Mouse (Mus musculus): ENCODE data around the gene Tsfm. TPM values are rescaled to one million over a fixed set of nuclear protein-coding genes. Genes with fewer than 3 reads are reported as not detected.
A peak's percentile ranks its signal among the peaks of the same experiment; 100 is the strongest.

Tsfm gene
- polyA plus RNA-seq, 1 experiment from 2014 or later = 97.1 TPM

DNA sequence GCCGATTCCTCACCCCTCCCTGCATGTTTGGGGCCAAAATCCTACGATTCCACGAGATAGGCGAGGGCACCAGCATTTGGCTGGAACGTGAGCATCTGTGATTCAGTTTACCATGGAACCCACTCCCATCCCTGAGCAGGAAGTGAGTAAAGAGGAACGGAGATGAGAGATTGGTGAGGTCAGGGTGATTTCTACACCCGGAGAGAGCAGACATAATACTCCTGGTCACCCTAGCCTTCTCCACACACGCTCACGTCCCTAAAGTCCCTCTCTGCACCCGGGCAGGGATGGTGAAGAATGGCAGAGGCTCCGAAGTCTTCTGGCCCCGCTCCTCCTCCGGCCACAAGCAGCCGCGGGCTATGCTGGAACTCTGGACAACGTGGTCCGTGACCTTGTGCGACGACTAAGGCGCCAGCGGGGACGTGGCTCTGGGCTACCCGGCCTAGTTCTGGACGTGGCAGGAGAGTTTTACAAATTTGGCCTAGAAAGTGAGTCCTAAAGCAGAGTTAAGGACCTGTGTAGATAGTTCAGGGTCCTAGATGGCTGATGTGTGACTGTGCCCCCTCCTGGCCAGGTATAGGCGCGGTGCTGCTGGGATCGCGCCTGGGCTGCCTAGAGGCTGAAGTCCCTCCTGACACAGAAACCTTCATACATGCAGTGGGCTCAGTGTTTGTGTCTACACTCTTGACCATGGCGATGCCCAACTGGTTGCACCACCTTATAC is 18.9 kb upstream of the Tsfm start:
- Histone ChIP-seq H3K9me3 (replicated peaks; ENCODE audit: control insufficient read depth, low read length) (no peaks in the 10 kb centered on the region), H3K4me1 (ENCODE audit: control insufficient read depth, insufficient read depth, low read length) (peaks cover 18% of the 10 kb centered on the region), H3K4me3 (ENCODE audit: low read depth, low read length) (peak overlapping the region; percentile 25), H3K9ac (ENCODE audit: low read depth, low read length) (no peak overlapping the region), H3K36me3 (ENCODE audit: control insufficient read depth, insufficient read depth, low read length) (peaks cover 3% of the 10 kb centered on the region; the same call in 1 of the 2 replicates), H3K4me2 (peak overlapping the region; percentile 34), H3K27me3 (ENCODE audit: control insufficient read depth, insufficient read depth, low read length) (peaks cover 58% of the 10 kb centered on the region), H3K27ac (ENCODE audit: low read depth, low read length) (no peak overlapping the region)
- ATAC-seq (replicated peaks; ENCODE audit: insufficient number of reproducible peaks, low FRiP score, low TSS enrichment) = no peak
- WGBS (ENCODE audit: insufficient replicate concordance) = 3% methylated on average over 29 of the region's 29 CpGs

- WGBS (ENCODE audit: insufficient replicate concordance) = 4% methylated on average over 35 of the region's 35 CpGs
- Histone ChIP-seq H3K4me1 (ENCODE audit: control insufficient read depth, insufficient read depth, low read length) (peaks cover 18% of the 10 kb centered on the region), H3K36me3 (ENCODE audit: control insufficient read depth, insufficient read depth, low read length) (peaks cover 3% of the 10 kb centered on the region; the same call in 1 of the 2 replicates), H3K4me3 (ENCODE audit: low read depth, low read length) (peak overlapping the region; percentile 25), H3K9ac (ENCODE audit: low read depth, low read length) (0 out of 2 replicates have a peak overlapping the region, but pooled peaks have one; percentile 22), H3K9me3 (replicated peaks; ENCODE audit: control insufficient read depth, low read length) (no peaks in the 10 kb centered on the region), H3K27ac (ENCODE audit: low read depth, low read length) (no peak overlapping the region), H3K27me3 (ENCODE audit: control insufficient read depth, insufficient read depth, low read length) (peaks cover 58% of the 10 kb centered on the region), H3K4me2 (peak overlapping the region; percentile 34)
- no peak for ATAC-seq (replicated peaks; ENCODE audit: insufficient number of reproducible peaks, low FRiP score, low TSS enrichment)
Observed at GRCm38 (mm10) chr10:127048608-127049394, 18.2 kb upstream of the Tsfm start.

DNA sequence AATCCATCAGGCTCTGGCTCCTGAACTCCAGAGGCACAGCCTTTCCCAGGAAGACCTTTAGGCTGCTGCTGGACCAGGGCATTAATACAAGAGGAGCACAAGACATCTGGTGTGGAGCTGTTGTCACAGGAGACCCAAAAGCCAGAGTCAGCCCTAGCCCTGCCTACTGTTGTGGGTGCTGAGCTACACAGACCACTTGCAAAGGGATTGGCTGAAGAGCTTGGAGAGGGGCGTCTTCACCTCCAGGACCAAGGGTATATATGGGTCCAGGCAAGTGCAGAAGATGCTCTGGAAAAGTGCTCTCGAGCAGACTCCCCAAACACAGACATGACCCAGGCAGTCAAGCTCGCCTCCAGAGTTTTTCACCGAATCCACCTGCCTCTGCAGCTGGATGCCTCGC is 17.3 kb upstream of the Tsfm start, which contains the start of gene Cyp27b1:
TSS of gene Cyp27b1 (plus strand) at position 297 of the 400 bp plus-strand sequence.
- 34% methylated on average over 5 of the region's 5 CpGs for WGBS (ENCODE audit: insufficient replicate concordance)
- H3K4me2 ChIP-seq = peak within 1 kb of the TSS; percentile 34
- H3K27me3 ChIP-seq (ENCODE audit: control insufficient read depth, insufficient read depth, low read length) = peaks cover 57% of the 10 kb centered on the region
- no peak for ATAC-seq (replicated peaks; ENCODE audit: insufficient number of reproducible peaks, low FRiP score, low TSS enrichment)
- H3K27ac ChIP-seq (ENCODE audit: low read depth, low read length) = no peak within 1 kb of the TSS
- H3K9me3 ChIP-seq (replicated peaks; ENCODE audit: control insufficient read depth, low read length) = no peaks in the 10 kb centered on the region
- peak within 1 kb of the TSS; percentile 25 for H3K4me3 ChIP-seq (ENCODE audit: low read depth, low read length)
- peaks cover 18% of the 10 kb centered on the region for H3K4me1 ChIP-seq (ENCODE audit: control insufficient read depth, insufficient read depth, low read length)
- H3K36me3 ChIP-seq (ENCODE audit: control insufficient read depth, insufficient read depth, low read length) = peaks cover 3% of the 10 kb centered on the region; the same call in 1 of the 2 replicates
- H3K9ac ChIP-seq (ENCODE audit: low read depth, low read length) = 0 out of 2 replicates have a peak within 1 kb of the TSS, but pooled peaks have one; percentile 22

DNA sequence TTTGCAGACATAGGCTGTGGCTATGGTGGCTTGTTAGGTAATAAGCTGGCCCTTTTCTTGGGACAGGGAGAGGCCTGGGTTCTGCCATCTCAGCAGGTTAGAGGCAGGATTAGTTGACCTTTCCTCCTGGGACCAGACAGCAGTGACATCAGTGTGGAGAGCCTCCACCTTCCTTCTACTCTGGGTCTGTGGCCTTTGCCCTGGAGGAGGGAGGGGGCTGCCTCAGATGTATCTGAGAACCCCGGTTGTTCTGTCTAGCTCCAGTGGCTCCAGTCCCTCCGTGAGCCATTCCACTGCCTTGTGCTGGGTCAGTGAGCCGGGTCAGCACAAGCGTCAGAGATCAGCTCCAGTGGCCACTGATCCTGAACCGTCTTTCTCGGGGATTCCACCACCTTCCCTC is 12.5 kb upstream of the Tsfm start:
- no peaks in the 10 kb centered on the region for H3K9me3 ChIP-seq (replicated peaks; ENCODE audit: control insufficient read depth, low read length)
- peaks cover 3% of the 10 kb centered on the region; the same call in 1 of the 2 replicates for H3K36me3 ChIP-seq (ENCODE audit: control insufficient read depth, insufficient read depth, low read length)
- no peak overlapping the region for H3K27ac ChIP-seq (ENCODE audit: low read depth, low read length)
- peaks cover 20% of the 10 kb centered on the region for H3K27me3 ChIP-seq (ENCODE audit: control insufficient read depth, insufficient read depth, low read length)
- no peaks in the 10 kb centered on the region; the same call in 1 of the 2 replicates for H3K4me1 ChIP-seq (ENCODE audit: control insufficient read depth, insufficient read depth, low read length)
- ATAC-seq (replicated peaks; ENCODE audit: insufficient number of reproducible peaks, low FRiP score, low TSS enrichment) = no peak
- H3K9ac ChIP-seq (ENCODE audit: low read depth, low read length) = no peak overlapping the region
- H3K4me3 ChIP-seq (ENCODE audit: low read depth, low read length) = no peak overlapping the region
- H3K4me2 ChIP-seq = no peak overlapping the region
- 86% methylated on average over 6 of the region's 6 CpGs for WGBS (ENCODE audit: insufficient replicate concordance)

DNA sequence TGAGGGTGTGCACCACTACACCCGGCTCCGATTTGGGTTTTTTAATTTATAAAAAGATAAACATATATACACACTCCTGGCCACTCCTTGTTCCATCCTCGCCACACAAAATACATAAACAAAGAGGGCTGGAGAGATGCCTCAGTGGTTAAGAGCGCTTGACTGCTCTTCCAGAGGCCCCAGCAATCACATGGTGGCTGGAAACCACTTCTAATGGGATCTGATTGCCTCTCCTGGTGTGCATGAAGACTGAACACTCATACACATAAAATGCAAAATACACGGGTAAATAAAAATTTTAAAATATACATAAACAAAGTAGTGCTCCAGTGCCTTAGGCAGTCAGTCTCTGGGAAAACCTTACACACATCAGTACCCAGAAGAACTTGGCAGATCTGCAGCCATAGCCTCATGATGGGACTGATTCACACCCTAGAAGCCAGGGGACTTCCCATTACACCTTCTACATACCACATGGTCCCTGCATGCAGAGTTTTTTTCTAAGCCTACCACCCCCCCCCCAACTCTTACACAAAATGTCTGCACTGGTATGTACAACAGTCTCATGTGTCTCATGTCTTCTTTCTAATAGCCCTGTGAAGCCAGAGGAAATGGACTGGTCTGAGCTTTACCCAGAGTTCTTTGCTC is 12.0 kb upstream of the Tsfm start:
- Histone ChIP-seq H3K9me3 (replicated peaks; ENCODE audit: control insufficient read depth, low read length) (no peaks in the 10 kb centered on the region), H3K27me3 (ENCODE audit: control insufficient read depth, insufficient read depth, low read length) (peaks cover 14% of the 10 kb centered on the region), H3K9ac (ENCODE audit: low read depth, low read length) (peak overlapping the region; percentile 80), H3K4me3 (ENCODE audit: low read depth, low read length) (peak overlapping the region; percentile 84), H3K4me1 (ENCODE audit: control insufficient read depth, insufficient read depth, low read length) (no peaks in the 10 kb centered on the region; the same call in 1 of the 2 replicates), H3K36me3 (ENCODE audit: control insufficient read depth, insufficient read depth, low read length) (peaks cover 3% of the 10 kb centered on the region; the same call in 1 of the 2 replicates), H3K4me2 (peak overlapping the region; percentile 98), H3K27ac (ENCODE audit: low read depth, low read length) (no peak overlapping the region)
- 16% methylated on average over 5 of the region's 5 CpGs for WGBS (ENCODE audit: insufficient replicate concordance)
- no peak for ATAC-seq (replicated peaks; ENCODE audit: insufficient number of reproducible peaks, low FRiP score, low TSS enrichment)

DNA sequence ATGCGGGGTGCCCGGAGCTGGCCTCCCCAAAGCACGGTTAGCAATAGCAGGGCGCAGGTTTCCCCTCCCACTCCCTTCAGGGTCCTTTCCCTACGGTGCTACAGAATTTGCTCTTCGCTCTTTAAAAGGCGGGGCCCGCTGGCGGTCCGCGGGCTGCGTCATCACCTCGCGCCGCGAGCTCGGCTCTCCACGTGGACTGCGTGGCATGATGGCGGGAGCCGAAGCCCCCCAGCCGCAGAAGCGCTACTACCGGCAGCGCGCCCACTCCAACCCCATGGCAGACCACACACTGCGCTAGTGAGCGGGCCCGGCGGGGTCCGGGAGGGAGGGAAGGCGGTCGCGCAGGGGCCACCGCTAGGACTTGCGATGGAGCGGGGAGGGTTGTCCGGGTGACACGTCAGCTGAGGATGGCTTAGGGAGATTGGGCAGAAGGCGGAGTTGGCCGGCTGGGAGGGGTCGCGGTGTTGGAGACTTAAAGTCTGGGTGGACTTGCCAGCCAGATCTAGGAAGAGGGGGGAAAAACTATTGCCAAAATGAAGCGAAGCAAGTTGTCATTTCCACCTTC is 11.2 kb upstream of the Tsfm start:
- H3K4me2 ChIP-seq = peak overlapping the region; percentile 98
- peaks cover 12% of the 10 kb centered on the region for H3K27me3 ChIP-seq (ENCODE audit: control insufficient read depth, insufficient read depth, low read length)
- H3K36me3 ChIP-seq (ENCODE audit: control insufficient read depth, insufficient read depth, low read length) = peaks cover 3% of the 10 kb centered on the region; the same call in 1 of the 2 replicates
- H3K9me3 ChIP-seq (replicated peaks; ENCODE audit: control insufficient read depth, low read length) = no peaks in the 10 kb centered on the region
- H3K4me3 ChIP-seq (ENCODE audit: low read depth, low read length) = peak overlapping the region; percentile 84
- WGBS (ENCODE audit: insufficient replicate concordance) = under 1% methylated on average over 44 of the region's 44 CpGs
- ATAC-seq (replicated peaks; ENCODE audit: insufficient number of reproducible peaks, low FRiP score, low TSS enrichment) = peak; percentile 85
- H3K4me1 ChIP-seq (ENCODE audit: control insufficient read depth, insufficient read depth, low read length) = no peaks in the 10 kb centered on the region; the same call in 1 of the 2 replicates
- peak overlapping the region; percentile 80 for H3K9ac ChIP-seq (ENCODE audit: low read depth, low read length)
- H3K27ac ChIP-seq (ENCODE audit: low read depth, low read length) = peak overlapping the region; percentile 66; the same call in 1 of the 2 replicates

GRCm38 (mm10) chr10:127041274-127041766 is 10.7 kb upstream of the Tsfm start, which contains the start of the genes Mettl1 and Eef1akmt3:
TSS of gene Mettl1 (plus strand) at chr10:127041414.
TSS of gene Eef1akmt3 (minus strand) at chr10:127041513.
- peak within 1 kb of the TSS; percentile 98 for H3K4me2 ChIP-seq
- peaks cover 3% of the 10 kb centered on the region; the same call in 1 of the 2 replicates for H3K36me3 ChIP-seq (ENCODE audit: control insufficient read depth, insufficient read depth, low read length)
- no peaks in the 10 kb centered on the region for H3K9me3 ChIP-seq (replicated peaks; ENCODE audit: control insufficient read depth, low read length)
- peaks cover 8% of the 10 kb centered on the region for H3K27me3 ChIP-seq (ENCODE audit: control insufficient read depth, insufficient read depth, low read length)
- H3K9ac ChIP-seq (ENCODE audit: low read depth, low read length) = peak within 1 kb of the TSS; percentile 80
- no peaks in the 10 kb centered on the region; the same call in 1 of the 2 replicates for H3K4me1 ChIP-seq (ENCODE audit: control insufficient read depth, insufficient read depth, low read length)
- peak within 1 kb of the TSS; percentile 66; the same call in 1 of the 2 replicates for H3K27ac ChIP-seq (ENCODE audit: low read depth, low read length)
- peak; percentile 59 for ATAC-seq (replicated peaks; ENCODE audit: insufficient number of reproducible peaks, low FRiP score, low TSS enrichment)
- H3K4me3 ChIP-seq (ENCODE audit: low read depth, low read length) = peak within 1 kb of the TSS; percentile 84
- under 1% methylated on average over 28 of the region's 28 CpGs for WGBS (ENCODE audit: insufficient replicate concordance)
